Mouse (Mus musculus) testis, postnatal 10 days (tissue): ENCODE results near the gene Adgrb3.
"Not testable (repeated sequence)": the region's sequence is repeated elsewhere in the genome, so short reads cannot be mapped to it uniquely, and the experiment has no call there.

Experiments
- DNase-seq: peaks from one replicate; pipeline ENCODE4 v3.0.0; 2021; ENCODE audit warnings: low spot score

Adgrb3 gene

DNA sequence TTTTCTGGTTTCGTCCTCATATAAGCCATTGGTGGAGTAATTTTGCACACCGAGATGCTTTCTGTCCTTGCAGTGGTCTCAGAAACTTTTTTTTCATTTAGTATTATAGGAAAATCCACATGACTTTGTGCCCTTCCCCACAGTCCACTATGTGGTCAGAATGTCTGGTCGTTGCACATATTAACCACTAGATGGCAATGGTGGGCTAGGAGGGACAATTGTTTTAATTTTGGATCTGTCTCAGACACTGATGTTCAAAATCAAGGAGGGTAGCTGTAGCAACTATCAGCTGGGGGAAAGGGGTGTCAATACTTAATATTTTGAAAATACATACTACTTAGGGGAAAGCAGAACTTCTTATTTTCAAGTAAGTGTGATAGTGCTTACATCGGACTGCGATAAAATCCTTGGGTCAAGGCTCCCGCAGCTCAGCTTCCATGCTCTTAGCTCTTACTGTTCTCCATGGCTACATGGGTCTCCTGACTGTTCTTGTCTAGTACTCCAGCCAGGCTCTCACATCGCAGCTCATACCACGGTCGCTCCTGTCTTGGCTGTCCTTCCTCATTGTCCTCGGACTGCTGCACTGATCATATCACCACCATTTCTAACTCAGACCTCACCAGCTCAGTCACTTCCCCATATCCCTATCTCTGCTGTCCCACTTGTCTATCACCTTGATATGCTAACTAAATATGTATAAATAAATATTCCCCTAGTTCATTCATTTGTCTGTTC is 319.0 kb downstream of the Adgrb3 start:
- DNase-seq, result no peak

DNA sequence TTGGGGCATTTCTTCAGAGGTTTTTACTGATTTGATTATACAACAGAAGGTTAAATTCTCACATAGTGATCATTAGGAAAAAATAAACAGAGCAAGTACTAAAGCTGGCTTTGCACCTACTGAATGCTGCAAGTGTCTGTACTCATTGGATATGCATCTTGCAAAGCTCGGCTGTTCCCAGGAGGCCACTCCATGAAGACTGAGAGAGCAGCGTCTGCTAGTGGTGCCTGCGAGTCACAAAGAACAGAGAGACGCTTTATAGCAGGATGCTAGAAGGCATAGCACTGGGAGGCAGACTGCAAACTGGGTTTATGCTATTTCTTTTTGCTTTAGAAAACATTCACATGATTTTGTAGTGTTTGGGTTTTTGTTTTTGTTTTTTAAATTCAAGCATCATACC is 325.2 kb downstream of the Adgrb3 start:
- DNase-seq, result no peak

GRCm38 (mm10) chr1:25503524-25503923 is 326.0 kb downstream of the Adgrb3 start:
- no peak for DNase-seq

GRCm38 (mm10) chr1:25495202-25495914 is 334.1 kb downstream of the Adgrb3 start:
- no peak for DNase-seq

DNA sequence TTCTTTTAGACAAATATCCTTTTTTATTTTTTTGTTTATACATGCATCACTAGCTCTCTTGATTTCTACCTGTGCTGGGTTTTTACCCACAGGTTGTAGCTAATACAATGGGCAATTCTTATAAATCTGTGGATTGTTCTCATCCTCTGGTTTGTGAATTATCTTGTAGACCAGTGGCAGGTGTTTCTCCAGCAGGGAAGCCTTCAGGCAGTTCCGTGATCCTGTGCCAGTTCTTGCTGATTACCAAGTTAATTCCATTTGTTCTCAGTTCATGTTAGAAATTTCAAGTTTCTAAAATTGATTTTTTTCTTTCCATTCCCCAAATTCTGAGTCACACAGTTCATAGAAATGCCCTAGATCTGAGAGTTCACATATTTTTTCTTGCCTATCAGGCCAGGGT is 338.0 kb downstream of the Adgrb3 start:
- no peak for DNase-seq

GRCm38 (mm10) chr1:25490174-25490573 is 339.3 kb downstream of the Adgrb3 start:
- DNase-seq, result no peak

DNA sequence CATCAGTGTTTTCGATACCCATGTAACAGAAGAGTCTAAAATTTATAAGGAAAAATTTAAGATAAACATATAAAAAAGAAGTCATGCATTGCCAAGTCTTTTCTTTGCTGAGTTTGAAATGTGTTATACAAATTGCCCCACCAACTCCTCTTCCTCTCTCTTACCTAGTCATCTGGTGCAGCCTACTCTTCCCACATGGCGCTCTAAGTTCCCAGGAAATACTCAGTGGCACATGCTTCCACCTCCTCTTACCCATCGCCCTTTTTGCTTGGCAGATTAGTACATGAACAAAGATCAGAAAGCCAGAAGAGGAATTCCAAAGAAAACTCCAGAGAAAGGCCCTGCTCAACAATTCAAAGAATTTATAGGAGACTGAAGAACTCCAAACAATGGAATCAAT is 353.8 kb downstream of the Adgrb3 start:
- DNase-seq, result no peak

DNA sequence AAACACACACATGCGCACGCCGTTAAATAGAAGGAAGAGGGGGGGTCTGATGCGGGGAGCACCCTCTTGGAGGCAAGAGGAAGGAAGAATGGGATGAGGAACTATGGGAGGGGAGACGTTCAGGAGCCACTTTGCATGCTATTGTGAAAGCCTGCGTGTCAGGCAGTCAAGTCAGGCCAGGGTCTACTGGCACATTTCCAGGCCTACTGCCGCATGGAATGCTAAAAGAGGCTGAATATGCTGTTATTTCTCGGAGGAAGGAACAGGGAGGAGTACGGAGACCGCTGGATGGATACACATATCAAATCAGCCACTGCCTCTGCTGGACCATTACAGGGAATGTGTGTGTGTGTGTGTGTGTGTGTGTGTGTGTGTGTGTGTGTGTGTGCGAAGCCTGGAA is 355.0 kb downstream of the Adgrb3 start:
- DNase-seq, result no peak

GRCm38 (mm10) chr1:25471612-25472011 is 357.9 kb downstream of the Adgrb3 start:
- DNase-seq, result not testable (repeated sequence)

GRCm38 (mm10) chr1:25462612-25463011 is 366.9 kb downstream of the Adgrb3 start:
- no peak for DNase-seq

DNA sequence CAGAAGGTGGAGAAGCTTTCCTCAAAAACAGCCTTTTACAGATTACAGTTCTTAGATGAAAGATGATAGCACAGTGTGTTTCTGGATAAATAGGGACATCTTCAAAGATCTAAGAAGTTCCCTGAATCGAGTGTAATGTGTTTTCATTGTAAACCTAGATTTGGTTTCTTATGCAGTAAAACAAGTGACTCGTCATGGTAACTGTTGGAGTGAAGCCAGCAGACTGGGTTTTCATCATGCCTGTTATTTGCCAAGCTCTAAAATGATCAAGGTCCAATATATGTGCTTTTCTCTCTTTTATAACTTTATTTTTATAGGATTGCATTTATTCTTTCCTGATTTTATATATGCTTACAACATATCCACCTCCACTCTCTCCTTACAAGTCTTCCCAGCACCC is 394.0 kb downstream of the Adgrb3 start:
- DNase-seq, result no peak

- DNase-seq, result no peak
These were observed 399.2 kb downstream of the Adgrb3 start for GRCm38 (mm10) chr1:25430219-25430862.

DNA sequence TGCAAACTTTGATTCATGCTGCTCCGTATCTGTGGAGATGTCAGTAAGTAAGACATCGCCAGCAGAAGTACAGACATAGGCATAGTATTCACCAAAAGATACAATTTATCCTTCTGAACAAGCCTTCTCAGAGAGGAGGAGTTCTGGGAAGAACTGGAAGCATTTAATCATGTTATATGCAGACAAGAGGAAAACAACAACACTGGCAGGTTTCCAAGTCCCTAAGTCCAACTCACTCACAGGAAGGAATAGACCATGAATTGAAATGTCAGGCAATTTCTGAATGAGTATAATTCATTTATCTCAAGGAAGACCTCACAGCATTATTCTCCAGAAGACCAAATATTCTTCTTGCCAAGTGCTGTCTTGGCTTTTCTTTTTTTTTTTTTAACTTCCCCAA is 408.8 kb downstream of the Adgrb3 start:
- no peak for DNase-seq

- DNase-seq, result no peak
These were observed 410.1 kb downstream of the Adgrb3 start for GRCm38 (mm10) chr1:25419378-25419777.

DNA sequence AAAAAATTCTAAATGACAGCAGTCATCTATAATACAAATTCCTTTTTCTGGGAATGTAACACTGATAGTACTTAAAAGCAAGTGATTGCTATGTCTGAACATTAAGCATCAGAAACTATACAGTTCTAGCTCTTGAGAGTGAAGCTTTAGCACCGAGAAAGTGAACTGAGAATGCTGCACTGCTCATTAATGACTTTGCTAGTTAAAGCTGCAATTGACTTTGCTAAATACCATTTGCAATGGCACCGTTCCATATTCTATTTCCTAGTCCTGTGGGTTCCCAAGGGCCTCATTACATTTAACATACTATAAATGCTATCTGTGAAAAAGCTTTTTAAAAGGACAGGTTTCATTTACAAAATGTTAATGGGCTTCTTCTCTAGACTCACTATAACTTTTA is 414.4 kb downstream of the Adgrb3 start:
- no peak for DNase-seq

GRCm38 (mm10) chr1:25364186-25364585 is 465.3 kb downstream of the Adgrb3 start:
- DNase-seq, result no peak

GRCm38 (mm10) chr1:25358554-25358953 is 471.0 kb downstream of the Adgrb3 start:
- no peak for DNase-seq

DNA sequence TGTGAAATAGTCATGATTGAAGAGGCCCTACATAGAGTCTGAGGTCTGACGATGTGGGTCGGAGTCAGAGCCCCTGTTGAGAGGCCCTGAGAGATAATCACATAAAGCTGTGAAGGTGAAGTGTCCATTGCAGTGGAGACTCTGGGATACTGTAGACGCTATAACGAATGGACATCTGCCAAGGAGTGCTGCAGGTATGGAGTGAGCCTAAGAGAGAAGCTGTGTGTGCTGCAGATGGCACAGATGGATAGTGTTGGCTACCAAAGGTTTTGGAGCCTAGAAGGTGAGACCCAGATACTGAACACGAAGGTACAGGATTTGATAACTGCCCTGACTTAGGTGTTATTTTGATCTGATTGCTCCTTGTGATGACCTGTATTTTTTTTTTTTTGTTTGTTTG is 474.0 kb downstream of the Adgrb3 start:
- DNase-seq, result no peak

DNA sequence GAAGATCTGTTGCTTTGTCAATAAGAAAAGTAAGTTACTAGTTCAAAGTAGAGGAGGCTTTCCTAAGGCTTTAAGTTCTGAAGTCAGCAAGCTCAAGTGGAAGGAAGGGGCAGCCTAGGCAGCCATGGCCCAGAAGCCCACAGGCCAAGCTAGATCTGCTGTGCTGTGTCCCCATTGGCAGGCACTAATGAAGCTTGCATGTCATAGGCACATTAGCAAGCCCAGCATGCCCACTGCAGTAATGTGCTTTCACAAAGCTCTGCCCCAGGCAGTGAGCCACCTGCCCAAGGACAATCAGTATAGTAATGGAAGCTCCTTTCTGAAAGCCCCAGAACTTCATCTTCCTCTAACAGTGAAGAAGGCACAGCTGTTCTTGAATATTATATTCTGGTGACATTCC is 484.6 kb downstream of the Adgrb3 start:
- DNase-seq, result no peak

DNA sequence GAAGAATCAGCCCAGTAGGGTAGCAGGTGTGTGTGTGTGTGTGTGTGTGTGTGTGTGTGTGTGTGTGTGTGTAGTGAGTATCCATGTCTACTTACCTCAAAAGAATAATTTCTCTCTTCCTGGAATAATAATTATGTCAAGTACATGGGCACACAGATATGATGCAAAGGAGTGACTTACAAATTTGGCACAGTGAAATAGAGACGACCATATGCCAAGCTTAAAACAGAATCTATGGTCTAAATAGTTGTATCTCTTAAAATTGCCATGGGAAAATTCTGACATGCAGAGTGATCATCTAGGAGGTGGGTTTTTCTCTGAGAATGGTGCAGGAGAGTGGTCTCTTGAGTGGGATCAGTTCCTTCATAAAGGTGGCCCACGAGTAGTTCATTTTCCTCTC is 504.1 kb downstream of the Adgrb3 start:
- no peak for DNase-seq

DNA sequence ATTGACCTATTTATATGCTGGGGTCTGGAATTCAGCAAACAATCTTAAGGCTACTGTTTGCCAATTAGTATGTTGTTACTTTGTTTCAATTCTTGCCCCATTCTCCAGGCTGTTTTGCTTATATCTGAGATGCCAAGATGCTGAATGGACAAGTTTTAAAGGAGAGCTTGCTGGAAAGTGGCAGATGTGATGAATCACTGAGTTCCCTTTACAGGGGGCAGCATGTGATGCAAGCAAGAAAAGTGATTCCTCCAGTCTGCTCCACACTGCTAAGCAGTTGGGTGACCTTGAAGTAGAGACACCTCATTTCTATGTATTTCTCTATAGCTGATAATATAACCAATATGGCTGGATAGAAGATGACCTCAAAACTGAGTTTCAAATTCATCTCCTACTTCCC is 512.4 kb downstream of the Adgrb3 start:
- DNase-seq, result no peak

GRCm38 (mm10) chr1:25312344-25312743 is 517.2 kb downstream of the Adgrb3 start:
- DNase-seq, result no peak

GRCm38 (mm10) chr1:25310066-25310465 is 519.4 kb downstream of the Adgrb3 start:
- no peak for DNase-seq
